Mouse (Mus musculus): ENCODE measurements around the gene Best2.

Gene Best2

GRCm38 (mm10) chr8:84967532-84968304 lies 46.6 kb downstream of the Best2 start:
- DNase-seq (ENCODE audit: low spot score in 2 of 2): no peak

GRCm38 (mm10) chr8:84966603-84967002 lies 47.7 kb downstream of the Best2 start:
- DNase-seq (ENCODE audit: low spot score in 2 of 2): no peak

GRCm38 (mm10) chr8:84965731-84966291 lies 48.5 kb downstream of the Best2 start:
- peak; percentile 83 to 90 for DNase-seq (ENCODE audit: low spot score in 2 of 2)

- no peak for DNase-seq (ENCODE audit: low spot score in 2 of 2)
Observed at GRCm38 (mm10) chr8:84963952-84964351, 50.4 kb downstream of the Best2 start.

- DNase-seq (ENCODE audit: low spot score in 2 of 2): no peak
Observed at GRCm38 (mm10) chr8:84959811-84960210, 54.5 kb downstream of the Best2 start.

Measured in cerebellum, postnatal 4 days (tissue).